Mouse (Mus musculus): ENCODE data around the gene Tekt4. TPM values are rescaled to one million over a fixed set of nuclear protein-coding genes. Genes with fewer than 3 reads are reported as not detected.

Gene Tekt4
- 3.0 and 4.3 TPM in 2 replicates for polyA plus RNA-seq (2012; rRNA removed)

GRCm38 (mm10) chr17:25454272-25454671 lies at the start of gene Tekt4:
Gene Tekt4, plus strand, starts transcription at chr17:25454615.
- no peak for DNase-seq (ENCODE audit: low read depth)

GRCm38 (mm10) chr17:25405224-25405895 lies 49.1 kb upstream of the Tekt4 start:
- DNase-seq (ENCODE audit: low read depth), result no peak

GRCm38 (mm10) chr17:25406011-25406441 lies 48.4 kb upstream of the Tekt4 start:
- no peak for DNase-seq (ENCODE audit: low read depth)

GRCm38 (mm10) chr17:25407352-25407751 lies 47.1 kb upstream of the Tekt4 start:
- DNase-seq (ENCODE audit: low read depth), result no peak

- DNase-seq (ENCODE audit: low read depth), result no peak
These were observed 46.0 kb upstream of the Tekt4 start for GRCm38 (mm10) chr17:25408302-25408999.

GRCm38 (mm10) chr17:25409621-25410020 lies 44.8 kb upstream of the Tekt4 start:
- no peak for DNase-seq (ENCODE audit: low read depth)

GRCm38 (mm10) chr17:25410180-25410579 lies 44.2 kb upstream of the Tekt4 start:
- no peak for DNase-seq (ENCODE audit: low read depth)

GRCm38 (mm10) chr17:25410786-25411185 lies 43.6 kb upstream of the Tekt4 start:
- DNase-seq (ENCODE audit: low read depth), result no peak

- DNase-seq (ENCODE audit: low read depth), result no peak
These were observed 43.2 kb upstream of the Tekt4 start for GRCm38 (mm10) chr17:25411251-25411650.

GRCm38 (mm10) chr17:25414209-25414608 lies 40.2 kb upstream of the Tekt4 start:
- no peak for DNase-seq (ENCODE audit: low read depth)

GRCm38 (mm10) chr17:25414917-25415316 lies 39.5 kb upstream of the Tekt4 start:
- DNase-seq (ENCODE audit: low read depth), result no peak

GRCm38 (mm10) chr17:25415421-25415913 lies 38.9 kb upstream of the Tekt4 start:
- no peak for DNase-seq (ENCODE audit: low read depth)

- no peak for DNase-seq (ENCODE audit: low read depth)
These were observed 38.2 kb upstream of the Tekt4 start for GRCm38 (mm10) chr17:25416219-25416618.

- DNase-seq (ENCODE audit: low read depth), result no peak
These were observed 36.4 kb upstream of the Tekt4 start for GRCm38 (mm10) chr17:25417990-25418389.

- DNase-seq (ENCODE audit: low read depth), result no peak
These were observed 35.5 kb upstream of the Tekt4 start for GRCm38 (mm10) chr17:25418926-25419325.

GRCm38 (mm10) chr17:25420998-25421397 lies 33.4 kb upstream of the Tekt4 start:
- no peak for DNase-seq (ENCODE audit: low read depth)

GRCm38 (mm10) chr17:25424526-25425080 lies 29.8 kb upstream of the Tekt4 start:
- DNase-seq (ENCODE audit: low read depth), result no peak

- DNase-seq (ENCODE audit: low read depth), result no peak
These were observed 28.4 kb upstream of the Tekt4 start for GRCm38 (mm10) chr17:25425996-25426395.

GRCm38 (mm10) chr17:25427441-25427840 lies 27.0 kb upstream of the Tekt4 start:
- DNase-seq (ENCODE audit: low read depth), result no peak

GRCm38 (mm10) chr17:25429240-25429639 lies 25.2 kb upstream of the Tekt4 start:
- DNase-seq (ENCODE audit: low read depth), result no peak

GRCm38 (mm10) chr17:25429886-25430285 lies 24.5 kb upstream of the Tekt4 start:
- DNase-seq (ENCODE audit: low read depth), result no peak

GRCm38 (mm10) chr17:25430534-25430933 lies 23.9 kb upstream of the Tekt4 start:
- no peak for DNase-seq (ENCODE audit: low read depth)
